ENCODE assay signal across 25 mouse cellular contexts in the genomic region with DNA sequence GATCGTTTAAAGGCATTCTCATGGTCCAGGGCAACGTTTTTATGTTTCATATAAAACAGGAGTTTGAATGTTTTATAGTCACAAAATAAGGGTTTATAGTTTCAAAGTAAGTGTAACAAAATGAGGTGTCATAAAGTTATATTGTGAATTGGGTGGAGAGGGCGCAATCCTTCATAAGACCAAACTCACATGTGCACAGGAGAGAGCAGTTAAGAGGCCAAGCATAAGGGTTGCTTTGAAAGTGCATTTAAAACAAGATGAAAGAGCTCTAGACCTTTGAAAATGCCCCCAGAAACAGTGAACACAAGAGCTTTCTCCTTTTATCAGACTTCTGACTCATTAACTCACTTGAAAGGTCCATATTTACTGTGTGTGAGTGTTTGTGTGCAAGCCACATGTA. TPM values are rescaled to one million over a fixed set of nuclear protein-coding genes. Genes with fewer than 3 reads are reported as not detected.
DNase-seq lines count a peak whose midpoint lies in the region; ATAC-seq lines count a peak whose summit lies in the region.
"Had no signal": no experiment of that assay in that cellular context is flagged by ENCODE, and none has a peak within 500 bp of the region (broad histone marks: within the 10 kb centered on the region; RNA-seq: fewer than 3 reads in every experiment).

No protein-coding gene starts in this region.

- no peak overlapping the region for H3K27ac ChIP-seq in heart, embryonic 11.5 days (ENCODE audit: low read depth, low read length)
- H3K27ac ChIP-seq in limb, embryonic 12.5 days = no peak overlapping the region
- H3K27ac ChIP-seq in limb, embryonic 10.5 days = no peak overlapping the region
- no peak overlapping the region for H3K27ac ChIP-seq in limb, embryonic 13.5 days
- H3K27ac ChIP-seq: embryonic facial prominence, embryonic 10.5 days; embryonic facial prominence, embryonic 12.5 days; forebrain, embryonic 13.5 days; forebrain, embryonic 15.5 days had no signal

- no peak overlapping the region for H3K4me3 ChIP-seq in heart, embryonic 11.5 days (ENCODE audit: low read depth, low read length)
- H3K4me3 ChIP-seq in limb, embryonic 12.5 days (replicated peaks) = no peak overlapping the region
- no peak overlapping the region for H3K4me3 ChIP-seq in limb, embryonic 10.5 days
- no peak overlapping the region for H3K4me3 ChIP-seq in limb, embryonic 13.5 days
- H3K4me3 ChIP-seq: embryonic facial prominence, embryonic 10.5 days; embryonic facial prominence, embryonic 12.5 days; forebrain, embryonic 13.5 days; forebrain, embryonic 15.5 days had no signal

- H3K36me3 ChIP-seq in heart, embryonic 11.5 days (ENCODE audit: control insufficient read depth, insufficient read depth, low read length) = no peaks in the 10 kb centered on the region
- H3K36me3 ChIP-seq in limb, embryonic 12.5 days = no peaks in the 10 kb centered on the region
- no peaks in the 10 kb centered on the region for H3K36me3 ChIP-seq in limb, embryonic 10.5 days
- no peaks in the 10 kb centered on the region for H3K36me3 ChIP-seq in limb, embryonic 13.5 days
- H3K36me3 ChIP-seq: embryonic facial prominence, embryonic 10.5 days; embryonic facial prominence, embryonic 12.5 days; forebrain, embryonic 15.5 days; G1E had no signal

- H3K9me3 ChIP-seq in heart, embryonic 11.5 days (replicated peaks; ENCODE audit: control insufficient read depth, low read length) = no peaks in the 10 kb centered on the region
- H3K9me3 ChIP-seq in limb, embryonic 12.5 days = no peaks in the 10 kb centered on the region
- no peaks in the 10 kb centered on the region for H3K9me3 ChIP-seq in limb, embryonic 10.5 days (replicated peaks)
- no peaks in the 10 kb centered on the region for H3K9me3 ChIP-seq in limb, embryonic 13.5 days
- H3K9me3 ChIP-seq: embryonic facial prominence, embryonic 10.5 days; embryonic facial prominence, embryonic 12.5 days; forebrain, embryonic 13.5 days; forebrain, embryonic 15.5 days; G1E had no signal

- no peak overlapping the region for H3K4me2 ChIP-seq in heart, embryonic 11.5 days
- H3K4me2 ChIP-seq in limb, embryonic 12.5 days = no peak overlapping the region
- H3K4me2 ChIP-seq in limb, embryonic 13.5 days (replicated peaks) = no peak overlapping the region
- H3K4me2 ChIP-seq: embryonic facial prominence, embryonic 12.5 days; forebrain, embryonic 13.5 days; forebrain, embryonic 15.5 days had no signal

- peaks cover 8% of the 10 kb centered on the region for H3K27me3 ChIP-seq in heart, embryonic 11.5 days (ENCODE audit: control insufficient read depth, insufficient read depth, low read length)
- no peaks in the 10 kb centered on the region; the same call in 1 of the 2 replicates for H3K27me3 ChIP-seq in limb, embryonic 12.5 days
- peaks cover 7% of the 10 kb centered on the region; the same call in 1 of the 2 replicates for H3K27me3 ChIP-seq in limb, embryonic 10.5 days (ENCODE audit: low read depth, poor library complexity, severe bottlenecking)
- peaks cover 10% of the 10 kb centered on the region for H3K27me3 ChIP-seq in limb, embryonic 13.5 days

- H3K4me1 ChIP-seq in heart, embryonic 11.5 days (ENCODE audit: control insufficient read depth, insufficient read depth, low read length) = no peaks in the 10 kb centered on the region
- H3K4me1 ChIP-seq in limb, embryonic 12.5 days (replicated peaks) = peaks cover 3% of the 10 kb centered on the region; the same call in 1 of the 2 replicates
- peaks cover 3% of the 10 kb centered on the region; the same call in 1 of the 2 replicates for H3K4me1 ChIP-seq in limb, embryonic 10.5 days
- peaks cover 11% of the 10 kb centered on the region; the same call in 1 of the 2 replicates for H3K4me1 ChIP-seq in limb, embryonic 13.5 days
- H3K4me1 ChIP-seq: embryonic facial prominence, embryonic 10.5 days; embryonic facial prominence, embryonic 12.5 days; forebrain, embryonic 13.5 days; forebrain, embryonic 15.5 days had no signal

- 62% methylated on average over 3 of the region's 3 CpGs for WGBS in heart, embryonic 11.5 days (ENCODE audit: insufficient replicate concordance)
- 27% methylated on average over 3 of the region's 3 CpGs for WGBS in limb, embryonic 12.5 days
- WGBS in limb, embryonic 10.5 days = 55% methylated on average over 3 of the region's 3 CpGs
- 23% methylated on average over 3 of the region's 3 CpGs for WGBS in limb, embryonic 13.5 days

- peak; percentile 14 for DNase-seq in heart, adult 11 months
- no peak for DNase-seq in limb, embryonic 10.5 days (ENCODE audit: low spot score)
- DNase-seq in thymus, postnatal 10 days (ENCODE audit: low spot score in 2 of 2) = no peak
- DNase-seq: adrenal gland, adult 8-10 months; adrenal gland, postnatal 14 days; adrenal gland, postnatal 36 days; B cell, adult 2 months; cerebellum, adult 11-12 months; cerebellum, adult 2 months; cerebellum, adult 9-10 months; cerebellum, postnatal 10 days; cerebellum, postnatal 25 days had no signal

- no peak overlapping the region for H3K9ac ChIP-seq in heart, embryonic 11.5 days (ENCODE audit: low read depth, low read length)
- H3K9ac ChIP-seq in limb, embryonic 12.5 days (replicated peaks) = no peak overlapping the region
- no peak overlapping the region for H3K9ac ChIP-seq in limb, embryonic 13.5 days
- H3K9ac ChIP-seq: embryonic facial prominence, embryonic 12.5 days; forebrain, embryonic 13.5 days; forebrain, embryonic 15.5 days had no signal

- ATAC-seq in heart, embryonic 11.5 days (replicated peaks; ENCODE audit: insufficient number of reproducible peaks, low FRiP score, low TSS enrichment) = no peak
- peak; percentile 71; the same call in 1 of the 2 replicates for ATAC-seq in limb, embryonic 12.5 days (ENCODE audit: insufficient number of reproducible peaks, insufficient read depth, low FRiP score, low TSS enrichment, low read depth)
- ATAC-seq in limb, embryonic 13.5 days (ENCODE audit: low FRiP score, low read depth) = peak; percentile 69; the same call in 1 of the 2 replicates
- ATAC-seq: activated CD4-positive, CD25-positive, alpha-beta regulatory T cell, adult 4 months; CD4-positive, CD25-positive, alpha-beta regulatory T cell, adult 4 months; forebrain, embryonic 13.5 days; forebrain, embryonic 15.5 days; Patski had no signal

RNA-seq across cellular contexts. Expression of gene Mettl9, which starts 7.9 kb away (rescaled TPM):
- 117 and 124 TPM in 2 replicates for polyA plus RNA-seq in heart, embryonic 11.5 days (2014; fragmentation: Nextera tagmentation; extraction: Ambion mirVana)
- 309 and 334 TPM in 2 replicates for polyA plus RNA-seq in limb, embryonic 12.5 days (2016; fragmentation: Nextera tagmentation; extraction: Ambion mirVana)
- 205 and 223 TPM in 2 replicates for polyA plus RNA-seq in limb, embryonic 10.5 days (2016; fragmentation: Nextera tagmentation; extraction: Ambion mirVana)
- 243 and 247 TPM in 2 replicates for polyA plus RNA-seq in limb, embryonic 13.5 days (2015; fragmentation: Nextera tagmentation; extraction: Ambion mirVana)

RNA-seq across cellular contexts. Expression of gene Mfsd13b, which starts 44.0 kb away (rescaled TPM):
- polyA plus RNA-seq in heart, embryonic 11.5 days (2014; fragmentation: Nextera tagmentation; extraction: Ambion mirVana) = 0.19 and 0.59 TPM in 2 replicates
- polyA plus RNA-seq in limb, embryonic 12.5 days (2016; fragmentation: Nextera tagmentation; extraction: Ambion mirVana) = 0.12 and 0.18 TPM in 2 replicates
- 0.13 and 0.20 TPM in 2 replicates for polyA plus RNA-seq in limb, embryonic 10.5 days (2016; fragmentation: Nextera tagmentation; extraction: Ambion mirVana)
- 0.25 TPM in 1 of 2 replicates, not detected in the other for polyA plus RNA-seq in limb, embryonic 13.5 days (2015; fragmentation: Nextera tagmentation; extraction: Ambion mirVana)
- polyA plus RNA-seq: activated CD4-positive, CD25-positive, alpha-beta regulatory T cell, adult 4 months; CD4-positive, CD25-positive, alpha-beta regulatory T cell, adult 4 months; embryonic facial prominence, embryonic 12.5 days; embryonic facial prominence, embryonic 14.5 days; G1E had no signal

RNA-seq across cellular contexts. Expression of gene Cdr2, which starts 44.2 kb away (rescaled TPM):
- polyA plus RNA-seq in heart, embryonic 11.5 days (2014; fragmentation: Nextera tagmentation; extraction: Ambion mirVana) = 14.8 and 15.6 TPM in 2 replicates
- 15.8 and 16.0 TPM in 2 replicates for polyA plus RNA-seq in limb, embryonic 12.5 days (2016; fragmentation: Nextera tagmentation; extraction: Ambion mirVana)
- 11.5 and 12.8 TPM in 2 replicates for polyA plus RNA-seq in limb, embryonic 10.5 days (2016; fragmentation: Nextera tagmentation; extraction: Ambion mirVana)
- polyA plus RNA-seq in limb, embryonic 13.5 days (2015; fragmentation: Nextera tagmentation; extraction: Ambion mirVana) = 13.3 and 13.9 TPM in 2 replicates

RNA-seq across cellular contexts. Expression of gene Igsf6, which starts 48.1 kb away (rescaled TPM):
- 0.87 TPM in 2 replicates for polyA plus RNA-seq in heart, embryonic 11.5 days (2014; fragmentation: Nextera tagmentation; extraction: Ambion mirVana)
- polyA plus RNA-seq in limb, embryonic 12.5 days (2016; fragmentation: Nextera tagmentation; extraction: Ambion mirVana) = 0.79 and 1.3 TPM in 2 replicates
- 0.65 and 1.1 TPM in 2 replicates for polyA plus RNA-seq in limb, embryonic 10.5 days (2016; fragmentation: Nextera tagmentation; extraction: Ambion mirVana)
- 1.3 and 1.7 TPM in 2 replicates for polyA plus RNA-seq in limb, embryonic 13.5 days (2015; fragmentation: Nextera tagmentation; extraction: Ambion mirVana)

RNA-seq across cellular contexts. Expression of gene Otoa, which starts 55.1 kb away (rescaled TPM):
- polyA plus RNA-seq in heart, embryonic 11.5 days (2014; fragmentation: Nextera tagmentation; extraction: Ambion mirVana) = not detected in 2 replicates
- polyA plus RNA-seq in limb, embryonic 12.5 days (2016; fragmentation: Nextera tagmentation; extraction: Ambion mirVana) = 0.36 TPM in 1 of 2 replicates, not detected in the other
- polyA plus RNA-seq in limb, embryonic 10.5 days (2016; fragmentation: Nextera tagmentation; extraction: Ambion mirVana) = not detected in 2 replicates
- 0.13 and 0.18 TPM in 2 replicates for polyA plus RNA-seq in limb, embryonic 13.5 days (2015; fragmentation: Nextera tagmentation; extraction: Ambion mirVana)
- polyA plus RNA-seq: activated CD4-positive, CD25-positive, alpha-beta regulatory T cell, adult 4 months; CD4-positive, CD25-positive, alpha-beta regulatory T cell, adult 4 months; forebrain, embryonic 11.5 days; forebrain, embryonic 15.5 days had no signal
